Mouse (Mus musculus): ENCODE results near the gene Il2. TPM values are rescaled to one million over a fixed set of nuclear protein-coding genes. Genes with fewer than 3 reads are reported as not detected.

Gene Il2
- polyA plus RNA-seq, 1 experiment from 2014 or later, result 0.31 TPM

Other genes starting within 250 kb of the Il2 start
- 0.45 and 0.84 TPM in 2 replicates for gene Adad1, start 62.4 kb downstream of the Il2 start, polyA plus RNA-seq (2015; fragmentation: Nextera tagmentation; extraction: Ambion mirVana)
- gene Il21, start 106.7 kb upstream of the Il2 start, polyA plus RNA-seq (2015; fragmentation: Nextera tagmentation; extraction: Ambion mirVana), result not detected in 2 replicates
- 7.7 and 8.1 TPM in 2 replicates for gene Bbs12, start 186.6 kb upstream of the Il2 start, polyA plus RNA-seq (2015; fragmentation: Nextera tagmentation; extraction: Ambion mirVana)
- gene Cetn4, start 186.7 kb upstream of the Il2 start, polyA plus RNA-seq (2015; fragmentation: Nextera tagmentation; extraction: Ambion mirVana), result 4.9 and 5.7 TPM in 2 replicates
- gene Fgf2, start 222.4 kb upstream of the Il2 start, polyA plus RNA-seq (2015; fragmentation: Nextera tagmentation; extraction: Ambion mirVana), result 2.2 and 2.3 TPM in 2 replicates